ENCODE assay signal across 9 mouse cellular contexts in the genomic region with DNA sequence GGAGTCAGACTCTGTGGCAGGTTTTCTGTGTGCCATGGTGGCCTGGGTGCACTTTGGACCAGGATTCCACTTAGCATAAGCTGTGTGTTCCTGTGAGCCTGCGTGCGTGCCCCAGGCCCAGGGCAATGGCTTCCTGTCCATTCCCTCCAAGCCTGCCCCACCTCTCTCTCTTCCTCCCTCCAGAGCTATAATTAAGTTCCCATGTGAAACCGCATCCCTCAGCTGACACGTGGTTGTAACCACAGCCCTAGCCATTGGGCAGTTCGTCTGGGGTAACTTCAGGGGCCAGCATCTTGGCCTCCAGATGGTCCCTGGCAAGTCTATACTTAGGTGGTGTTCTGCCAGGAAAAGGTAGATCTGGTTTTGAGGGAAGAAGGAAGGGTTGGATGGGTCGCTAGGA. TPM values are rescaled to one million over a fixed set of nuclear protein-coding genes. Genes with fewer than 3 reads are reported as not detected.
DNase-seq lines count a peak whose midpoint lies in the region; ATAC-seq and TF ChIP-seq lines count a peak whose summit lies in the region.
"Had no signal": no experiment of that assay in that cellular context is flagged by ENCODE, and none has a peak within 500 bp of the region (broad histone marks: within the 10 kb centered on the region; RNA-seq: fewer than 3 reads in every experiment).

No protein-coding gene starts in this region.

- TF ChIP-seq CTCF in gastrocnemius, adult 2 months (IDR thresholded peaks at IDR 0.05), result no peak
- no peak for TF ChIP-seq CTCF in forebrain, postnatal 0 days (IDR thresholded peaks at IDR 0.05; ENCODE audit: low read depth)

- no peaks in the 10 kb centered on the region for H3K9me3 ChIP-seq in forebrain, postnatal 0 days (ENCODE audit: low read length)
- H3K9me3 ChIP-seq: hindbrain, embryonic 15.5 days had no signal

- peak; percentile 38 for DNase-seq in kidney, adult 9 months
- DNase-seq in kidney, adult 18-20 months, result no peak
- peak; percentile 88 for DNase-seq in gastrocnemius, adult 2 months
- peak; percentile 51 for DNase-seq in kidney, postnatal 10 days
- peak; percentile 35 to 50 for DNase-seq in monocyte, adult 2 months (ENCODE audit: low read depth in 1 of 2, low spot score in 2 of 2)
- DNase-seq in frontal cortex, adult 2 months (ENCODE audit: extremely low spot score in 1 of 2, low spot score in 1 of 2), result no peak
- DNase-seq in urinary bladder, postnatal 14 days (ENCODE audit: low spot score), result no peak
- no peak for DNase-seq in forebrain, postnatal 0 days

- H3K4me2 ChIP-seq in forebrain, postnatal 0 days (ENCODE audit: low read depth), result no peak overlapping the region
- H3K4me2 ChIP-seq: hindbrain, embryonic 15.5 days had no signal

- H3K9ac ChIP-seq in forebrain, postnatal 0 days, result no peak overlapping the region
- H3K9ac ChIP-seq: hindbrain, embryonic 15.5 days had no signal

- intact Hi-C loops in gastrocnemius, adult 2 months (cut with DNase I), result loop anchor here (2.0 kb wide), 1 partner anchor 25 kb away; no protein-coding TSS in a partner anchor

- peak overlapping the region; percentile 95 for H3K27ac ChIP-seq in gastrocnemius, adult 2 months
- H3K27ac ChIP-seq in forebrain, postnatal 0 days (ENCODE audit: low read depth, low read length), result no peak overlapping the region
- H3K27ac ChIP-seq: hindbrain, embryonic 15.5 days had no signal

- peak overlapping the region; percentile 59 for H3K4me3 ChIP-seq in gastrocnemius, adult 2 months
- no peak overlapping the region for H3K4me3 ChIP-seq in forebrain, postnatal 0 days (ENCODE audit: low read depth, low read length)
- H3K4me3 ChIP-seq: hindbrain, embryonic 15.5 days had no signal

- no peaks in the 10 kb centered on the region for H3K27me3 ChIP-seq in forebrain, postnatal 0 days (ENCODE audit: insufficient read depth, low read length)
- H3K27me3 ChIP-seq: hindbrain, embryonic 15.5 days had no signal

- no peaks in the 10 kb centered on the region for H3K36me3 ChIP-seq in forebrain, postnatal 0 days (ENCODE audit: insufficient read depth)
- H3K36me3 ChIP-seq: hindbrain, embryonic 15.5 days had no signal

- no peak for ATAC-seq in forebrain, postnatal 0 days

- WGBS in forebrain, postnatal 0 days, result 77% methylated on average over 6 of the region's 6 CpGs

- no peaks in the 10 kb centered on the region for H3K4me1 ChIP-seq in forebrain, postnatal 0 days (ENCODE audit: insufficient read depth)

RNA-seq across cellular contexts. Expression of gene Ppard, which starts 15.1 kb away (rescaled TPM):
- 10 to 100 TPM; 29.1 to 30.7 TPM for total RNA-seq in gastrocnemius, adult 2 months (2021)
- polyA plus RNA-seq in frontal cortex, adult 2 months (2012; rRNA removed), result 21.2 and 22.9 TPM in 2 replicates
- 5.4 and 7.9 TPM in 2 replicates for total RNA-seq in forebrain, postnatal 0 days (2014; rRNA removed)
- 0.92 and 1.3 TPM in 2 replicates for polyA plus RNA-seq in forebrain, postnatal 0 days (2015; fragmentation: Nextera tagmentation; extraction: Ambion mirVana)

RNA-seq across cellular contexts. Expression of gene Def6, which starts 40.0 kb away (rescaled TPM):
- total RNA-seq in gastrocnemius, adult 2 months (2021), result 1 to 10 TPM; 1.5 to 1.6 TPM
- polyA plus RNA-seq in frontal cortex, adult 2 months (2012; rRNA removed), result 5.6 and 5.9 TPM in 2 replicates
- 5.2 and 6.8 TPM in 2 replicates for total RNA-seq in forebrain, postnatal 0 days (2014; rRNA removed)
- 6.8 and 8.5 TPM in 2 replicates for polyA plus RNA-seq in forebrain, postnatal 0 days (2015; fragmentation: Nextera tagmentation; extraction: Ambion mirVana)

Comparison
In these comparisons a context has a peak if more than half of its experiments do, and no peak if none do; other contexts are left out.
1. DNase-seq: peak in kidney, adult 9 months (single experiment), gastrocnemius, adult 2 months (single experiment), kidney, postnatal 10 days (single experiment) and monocyte, adult 2 months (2 of 2); none in kidney, adult 18-20 months (single experiment), frontal cortex, adult 2 months (0 of 2), urinary bladder, postnatal 14 days (single experiment) and forebrain, postnatal 0 days (single experiment).